Mouse (Mus musculus): ENCODE measurements around the gene Zmym2.
"Not testable (repeated sequence)": the region's sequence is repeated elsewhere in the genome, so short reads cannot be mapped to it uniquely, and the experiment has no call there.

The Zmym2 gene

GRCm38 (mm10) chr14:56886594-56887513 lies at the start of gene Zmym2:
Zmym2 (plus strand) TSS chr14:56886653.
- peak; percentile 80 to 85 for DNase-seq (ENCODE audit: low spot score in 2 of 2)

GRCm38 (mm10) chr14:56844033-56844432 lies 42.4 kb upstream of the Zmym2 start:
- DNase-seq (ENCODE audit: low spot score in 2 of 2) = no peak

- DNase-seq (ENCODE audit: low spot score in 2 of 2) = no peak
Observed at GRCm38 (mm10) chr14:56844507-56844906, 41.9 kb upstream of the Zmym2 start.

- DNase-seq (ENCODE audit: low spot score in 2 of 2) = no peak
Observed at GRCm38 (mm10) chr14:56848322-56848721, 38.1 kb upstream of the Zmym2 start.

DNA sequence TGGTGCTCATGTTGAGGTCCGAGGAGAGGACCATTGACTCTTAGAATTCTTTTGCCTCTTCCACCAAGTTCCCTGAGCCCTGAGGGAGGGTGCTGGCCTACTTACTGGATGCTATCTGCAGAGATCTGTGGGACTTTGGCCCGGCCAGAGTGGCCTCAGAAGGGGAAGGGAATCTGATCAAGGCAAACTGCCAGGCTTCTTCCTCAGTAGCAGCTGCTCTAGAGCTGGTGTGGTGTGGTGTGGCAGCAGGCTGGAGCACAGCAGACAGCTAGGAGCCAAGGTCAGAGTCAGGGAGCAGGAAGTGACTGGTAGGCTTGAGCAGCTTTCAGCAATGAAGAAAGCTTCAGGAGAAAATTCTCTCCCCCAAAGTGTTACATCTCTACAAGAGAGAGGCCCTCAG lies 36.8 kb upstream of the Zmym2 start:
- no peak for DNase-seq (ENCODE audit: low spot score in 2 of 2)

- no peak for DNase-seq (ENCODE audit: low spot score in 2 of 2)
Observed at GRCm38 (mm10) chr14:56864041-56864440, 22.4 kb upstream of the Zmym2 start.

GRCm38 (mm10) chr14:56864641-56865040 lies 21.8 kb upstream of the Zmym2 start:
- DNase-seq (ENCODE audit: low spot score in 2 of 2) = no peak

DNA sequence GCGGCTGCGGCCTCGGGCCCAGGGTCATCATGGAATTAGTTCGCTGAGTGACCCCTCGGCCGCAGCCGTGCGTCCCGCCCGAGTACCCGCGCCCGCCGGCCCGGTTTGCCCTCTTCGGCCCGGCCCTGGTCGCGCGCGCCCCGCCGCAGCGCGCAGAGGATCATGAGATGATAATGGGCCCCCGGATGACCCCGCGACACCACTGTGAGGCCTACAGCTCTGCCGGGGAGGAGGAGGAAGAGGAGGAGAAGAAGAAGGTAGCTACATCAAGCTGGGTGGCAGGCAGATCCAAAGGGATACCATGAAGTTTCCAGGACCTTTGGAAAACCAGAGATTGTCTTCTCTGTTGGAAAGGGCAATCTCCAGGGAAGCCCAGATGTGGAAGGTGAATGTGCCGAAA lies 21.3 kb upstream of the Zmym2 start:
- not testable (repeated sequence) for DNase-seq (ENCODE audit: low spot score in 2 of 2)

DNA sequence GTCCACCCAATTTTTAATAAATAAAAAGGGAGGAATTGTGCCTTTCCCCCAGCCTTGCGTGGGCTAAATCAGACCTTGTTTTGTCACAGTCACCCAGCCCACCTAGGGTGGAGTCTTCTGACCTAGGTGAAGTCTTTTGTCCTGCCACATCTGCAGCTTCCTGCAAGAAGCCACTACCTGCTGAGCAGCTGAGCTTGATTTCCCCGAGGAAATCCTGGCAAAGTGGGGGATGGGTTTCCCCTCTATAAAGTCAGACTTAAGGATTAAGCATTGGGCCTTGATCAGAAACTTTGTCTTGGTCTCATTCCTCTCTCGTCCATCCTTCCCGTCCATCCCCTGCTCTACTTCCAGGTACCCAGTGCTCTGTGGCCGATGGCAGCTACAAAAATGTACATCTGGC lies 12.9 kb upstream of the Zmym2 start:
- DNase-seq (ENCODE audit: low spot score in 2 of 2) = no peak

DNA sequence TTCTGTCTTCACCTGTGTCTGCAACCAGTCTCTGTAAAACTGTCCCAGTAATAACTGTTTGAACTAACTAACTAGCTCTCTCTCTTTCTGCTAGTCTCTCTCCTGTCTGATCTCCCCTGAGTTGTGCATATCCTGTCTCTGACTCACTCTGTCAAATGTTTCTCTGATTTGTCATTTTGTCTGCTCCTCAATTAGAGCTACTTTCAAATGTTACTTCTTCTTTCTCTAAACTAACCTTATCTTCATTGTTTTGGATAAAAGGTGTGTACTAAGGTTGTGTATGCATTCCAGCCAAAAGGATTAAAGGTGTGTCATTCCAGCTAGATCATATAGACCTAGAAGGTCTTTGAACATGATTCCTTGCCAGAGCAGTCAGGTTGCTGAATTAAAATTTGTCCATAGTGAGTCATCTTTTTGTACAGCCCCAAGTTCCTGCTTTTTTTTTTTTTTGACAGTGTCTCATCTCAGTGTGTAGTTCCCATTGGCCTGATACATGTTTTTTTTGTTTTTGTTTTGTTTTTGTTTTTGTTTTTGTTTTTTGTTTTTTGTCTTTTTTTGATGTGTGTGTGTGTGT lies 10.8 kb upstream of the Zmym2 start:
- no peak for DNase-seq (ENCODE audit: low spot score in 2 of 2)

DNA sequence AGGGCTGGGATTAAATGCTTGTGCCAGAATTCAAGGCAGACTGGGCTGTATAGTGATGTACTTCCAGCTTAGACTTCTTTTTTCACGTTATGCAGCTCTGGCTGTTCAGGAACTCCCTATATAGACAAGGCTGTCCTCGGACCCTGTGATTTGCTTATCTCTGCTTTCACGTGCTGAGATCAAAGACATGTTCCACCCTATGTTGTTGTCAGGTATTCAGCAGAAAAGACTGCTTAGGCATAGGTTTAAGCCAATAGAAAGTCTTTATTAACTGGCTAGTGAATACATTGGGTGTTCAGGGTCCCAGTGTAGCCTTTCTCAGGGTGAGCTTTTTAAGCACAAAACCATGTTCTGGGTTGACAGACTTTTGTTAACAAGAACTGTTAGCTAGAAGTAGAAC lies 5.2 kb upstream of the Zmym2 start:
- DNase-seq (ENCODE audit: low spot score in 2 of 2) = no peak

DNA sequence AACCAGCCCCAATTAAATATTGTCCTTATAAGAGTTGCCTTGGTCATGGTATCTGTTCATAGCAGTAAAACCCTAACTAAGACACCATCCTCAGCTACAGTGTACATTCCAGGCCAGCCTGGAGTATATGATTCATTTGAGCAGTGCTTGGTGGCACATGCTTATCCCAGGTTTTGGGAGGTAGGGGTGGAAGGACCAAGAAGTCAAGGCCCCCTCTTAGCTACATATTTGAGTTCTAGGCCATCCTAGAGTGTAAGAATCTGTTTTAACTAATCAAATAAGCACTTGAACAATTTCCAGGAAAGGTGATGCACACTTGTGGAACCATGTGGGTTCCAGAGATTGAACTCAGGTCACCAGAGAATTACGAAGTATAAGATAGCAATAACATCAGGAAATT lies 3.0 kb upstream of the Zmym2 start:
- DNase-seq (ENCODE audit: low spot score in 2 of 2) = no peak

DNA sequence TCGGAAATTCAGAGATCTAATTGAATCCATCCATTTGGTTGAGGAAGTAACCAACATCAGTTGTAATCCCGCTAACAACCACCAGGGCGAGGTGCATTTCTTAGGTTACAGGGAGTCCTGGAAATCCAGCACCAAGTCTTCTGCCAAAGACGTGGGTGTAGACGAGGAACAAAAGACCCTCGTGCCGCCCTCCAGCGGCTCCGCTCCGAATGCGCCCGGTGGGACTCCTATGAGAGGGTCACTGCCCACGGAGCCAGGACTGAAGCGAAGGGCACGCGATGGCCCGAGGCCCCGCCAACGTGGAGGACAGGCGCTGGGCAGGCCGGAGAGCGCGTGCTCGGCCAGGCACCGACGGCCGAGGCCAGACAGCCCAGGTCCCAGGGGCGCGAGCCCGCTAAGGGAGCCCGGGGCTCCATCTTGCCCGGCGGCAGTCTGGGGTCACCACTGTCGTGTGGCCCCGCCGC lies 1.1 kb upstream of the Zmym2 start:
- peak; percentile 84 to 89 for DNase-seq (ENCODE audit: low spot score in 2 of 2)

GRCm38 (mm10) chr14:56885986-56886593 lies 363 bp upstream of the Zmym2 start:
- peak; percentile 67 to 72 for DNase-seq (ENCODE audit: low spot score in 2 of 2)

DNA sequence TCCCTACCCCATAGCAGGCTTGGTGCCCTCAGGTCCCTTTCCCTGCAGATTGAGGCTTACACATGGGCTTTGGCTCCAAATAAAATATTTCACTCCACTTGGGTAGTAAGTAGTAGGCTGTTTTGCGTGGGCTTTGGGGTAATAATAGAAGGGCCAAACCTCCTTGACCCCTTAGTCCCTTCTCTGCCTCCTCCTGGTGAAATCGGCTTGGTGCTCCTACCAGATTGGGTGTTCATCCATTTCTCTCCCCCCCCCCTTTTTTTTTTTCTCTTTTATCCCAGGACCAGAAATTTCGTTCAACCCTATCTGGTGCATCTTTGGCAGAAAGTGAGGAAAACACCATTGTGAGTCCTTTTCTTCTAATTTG lies 1.0 kb downstream of the Zmym2 start:
- DNase-seq (ENCODE audit: low spot score in 2 of 2) = no peak

- peak; percentile 76 to 83 for DNase-seq (ENCODE audit: low spot score in 2 of 2)
Observed at GRCm38 (mm10) chr14:56887887-56888286, 1.4 kb downstream of the Zmym2 start.

GRCm38 (mm10) chr14:56888416-56888815 lies 2.0 kb downstream of the Zmym2 start:
- DNase-seq (ENCODE audit: low spot score in 2 of 2) = no peak

DNA sequence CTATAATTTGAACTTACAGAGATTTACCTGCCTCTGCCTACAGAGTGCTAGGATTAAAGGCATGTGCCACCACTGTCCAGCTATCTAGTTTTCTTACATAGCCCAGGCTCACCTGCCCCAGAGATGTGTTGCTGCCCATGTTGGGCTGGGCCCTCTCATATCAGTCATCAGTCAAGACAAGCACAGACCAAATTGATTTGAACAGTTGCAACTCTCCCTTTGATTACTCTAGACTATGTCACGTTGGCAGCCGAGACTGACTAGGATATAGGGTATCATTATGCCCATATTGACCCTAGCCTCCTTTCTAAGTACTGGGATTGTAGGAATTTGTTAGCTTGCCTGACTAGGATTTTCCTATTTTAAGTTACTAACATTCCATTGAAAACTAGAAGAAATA lies 8.0 kb downstream of the Zmym2 start:
- DNase-seq (ENCODE audit: low spot score in 2 of 2) = no peak

DNA sequence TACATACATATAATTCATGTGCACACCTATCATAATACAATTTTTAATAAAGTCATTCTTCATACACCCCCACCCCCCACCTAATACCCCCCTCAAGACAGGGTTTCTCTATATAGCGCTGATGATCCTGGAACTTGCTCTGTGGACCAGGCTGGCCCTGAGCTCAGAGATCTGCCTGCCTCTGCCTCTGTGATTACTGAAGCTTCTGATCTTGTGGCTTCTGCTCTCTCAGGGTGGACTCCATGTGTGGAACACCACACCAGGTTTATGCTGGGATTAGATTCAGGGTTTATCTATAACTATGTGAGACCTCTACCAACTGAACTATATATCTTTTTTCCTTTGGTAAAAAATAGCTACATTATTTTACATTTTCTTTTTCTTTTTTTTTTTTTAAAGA lies 10.1 kb downstream of the Zmym2 start:
- DNase-seq (ENCODE audit: low spot score in 2 of 2) = no peak

GRCm38 (mm10) chr14:56897475-56897874 lies 11.0 kb downstream of the Zmym2 start:
- no peak for DNase-seq (ENCODE audit: low spot score in 2 of 2)

GRCm38 (mm10) chr14:56899656-56900055 lies 13.2 kb downstream of the Zmym2 start:
- DNase-seq (ENCODE audit: low spot score in 2 of 2) = no peak

DNA sequence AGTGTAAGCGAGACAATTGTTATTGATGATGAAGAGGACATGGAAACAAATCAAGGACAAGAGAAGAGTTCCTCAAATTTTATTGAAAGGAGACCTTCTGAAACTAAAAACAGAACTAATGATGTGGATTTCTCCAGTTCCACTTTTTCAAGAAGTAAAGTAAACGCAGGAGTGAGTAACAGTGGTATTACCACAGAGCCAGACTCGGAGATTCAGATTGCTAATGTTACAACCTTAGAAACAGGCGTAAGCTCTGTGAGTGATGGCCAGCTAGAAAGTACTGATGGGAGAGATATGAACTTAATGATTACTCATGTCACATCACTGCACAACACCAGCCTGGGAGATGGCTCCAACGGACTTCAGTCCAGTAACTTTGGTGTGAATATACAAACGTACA lies 16.6 kb downstream of the Zmym2 start:
- DNase-seq (ENCODE audit: low spot score in 2 of 2) = no peak

- DNase-seq (ENCODE audit: low spot score in 2 of 2) = no peak
Observed at GRCm38 (mm10) chr14:56905696-56906095, 19.2 kb downstream of the Zmym2 start.

Measured in natural killer cell, adult 2 months (primary cell).